Mouse (Mus musculus): ENCODE measurements at regions not wholly inside any gene's neighbourhood (a gene's known extent, or its start where the extent isn't known, plus 50 kb on each side); places are given as distances from the start of the nearest gene placed in this dataset.

GRCm38 (mm10) chr5:118477131-118478119, 83.1 kb upstream of the Med13l start:
- TF ChIP-seq CTCF (IDR thresholded peaks at IDR 0.05; ENCODE audit: borderline replicate concordance, insufficient read depth, low read length) (no peak), POLR2A (IDR thresholded peaks at IDR 0.05; ENCODE audit: low read depth, low read length) (0 out of 2 replicates have a peak, but pooled peaks have one; percentile 15)
